Mouse (Mus musculus): ENCODE data around the gene Fgf15. TPM values are rescaled to one million over a fixed set of nuclear protein-coding genes. Genes with fewer than 3 reads are reported as not detected.
A peak's percentile ranks its signal among the peaks of the same experiment; 100 is the strongest.

Fgf15 gene
- polyA plus RNA-seq, 1 experiment from 2014 or later: 43.7 TPM

DNA sequence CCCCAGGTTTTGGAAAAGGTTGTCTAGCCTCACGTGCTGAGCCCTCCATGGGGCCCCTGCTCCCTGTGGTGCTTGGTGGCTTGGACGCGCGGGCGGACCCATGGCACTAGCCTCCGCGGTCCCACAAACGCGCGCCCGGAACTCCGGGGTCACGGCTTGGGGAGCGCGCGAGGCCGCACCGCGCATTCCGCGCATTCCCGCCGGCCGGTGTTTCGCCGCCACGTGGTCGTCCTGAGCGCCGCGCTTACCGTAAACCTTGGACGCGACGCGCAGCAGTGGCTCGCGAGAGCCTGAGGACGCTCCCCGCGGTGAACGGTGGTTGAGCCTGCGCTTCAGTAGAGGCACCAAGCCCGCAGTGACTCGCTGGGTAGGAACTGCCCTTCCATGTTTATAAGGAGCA lies 46.9 kb downstream of the Fgf15 start:
- WGBS: under 1% methylated on average over 45 of the region's 45 CpGs
- ATAC-seq (ENCODE audit: low FRiP score, low read depth): peak; percentile 27; the same call in 1 of the 2 replicates
- H3K4me1 ChIP-seq (replicated peaks): peaks cover 56% of the 10 kb centered on the region
- no peaks in the 10 kb centered on the region for H3K9me3 ChIP-seq
- no peaks in the 10 kb centered on the region for H3K36me3 ChIP-seq
- H3K4me3 ChIP-seq: peak overlapping the region; percentile 49
- peaks cover 52% of the 10 kb centered on the region for H3K27me3 ChIP-seq
- H3K4me2 ChIP-seq: peak overlapping the region; percentile 100
- H3K27ac ChIP-seq (replicated peaks): no peak overlapping the region
- peak overlapping the region; percentile 40 for H3K9ac ChIP-seq

Other genes starting within 250 kb of the Fgf15 start
- 7.2 and 12.2 TPM in 2 replicates for gene Ano1, start 144.6 kb upstream of the Fgf15 start, polyA plus RNA-seq (2015; fragmentation: Nextera tagmentation; extraction: Ambion mirVana)
- 18.4 and 35.8 TPM in 2 replicates for gene Fgf3, start 58.4 kb upstream of the Fgf15 start, polyA plus RNA-seq (2015; fragmentation: Nextera tagmentation; extraction: Ambion mirVana)
- not detected in 2 replicates for gene Fgf4, start 49.2 kb upstream of the Fgf15 start, polyA plus RNA-seq (2015; fragmentation: Nextera tagmentation; extraction: Ambion mirVana)
- 32.0 and 34.1 TPM in 2 replicates for gene LTO1, start 18.6 kb downstream of the Fgf15 start, polyA plus RNA-seq (2015; fragmentation: Nextera tagmentation; extraction: Ambion mirVana)
- 34.2 and 38.2 TPM in 2 replicates for gene Ccnd1, start 43.4 kb downstream of the Fgf15 start, polyA plus RNA-seq (2015; fragmentation: Nextera tagmentation; extraction: Ambion mirVana)